Mouse (Mus musculus) ES-E14 (cell line): ENCODE measurements at regions not wholly inside any gene's neighbourhood (a gene's known extent, or its start where the extent isn't known, plus 50 kb on each side); places are given as distances from the start of the nearest gene placed in this dataset.

Experiments used
- DNase-seq: peaks from one replicate; pipeline ENCODE4 v3.0.0-alpha.2; 2013; ENCODE audit warnings: low read depth, low spot score
- H3K27ac ChIP-seq: 2 replicates; pipeline ENCODE4 v1.5.1; 2012; ENCODE audit warnings: low read depth, mild to moderate bottlenecking, low read length, moderate library complexity, mixed read lengths; ENCODE audit not compliant: poor library complexity, insufficient read depth, severe bottlenecking
- H3K36me3 ChIP-seq: 2 replicates; pipeline ENCODE4 v1.6.1; 2012; ENCODE audit warnings: mild to moderate bottlenecking, low read length, moderate library complexity, mixed read lengths; ENCODE audit not compliant: control insufficient read depth, poor library complexity, insufficient read depth, severe bottlenecking
- H3K4me1 ChIP-seq, 2 experiments: fragments of 150-350 bp in 1 of 2; sonication (generic) in 1 of 2; 2 replicates each; pipeline ENCODE4 v1.6.1; 2012; ENCODE audit warnings: low read length in 2 of 2, mild to moderate bottlenecking in 1 of 2, mixed read lengths in 1 of 2; ENCODE audit not compliant: control insufficient read depth in 2 of 2, insufficient read depth in 2 of 2, poor library complexity in 1 of 2
- H3K4me3 ChIP-seq, 2 experiments: fragments of 150-350 bp in 1 of 2; sonication (generic) in 1 of 2; 2 replicates each; pipeline ENCODE4 v1.5.1; 2012; ENCODE audit warnings: low read length in 2 of 2, low read depth in 1 of 2, mild to moderate bottlenecking in 1 of 2, mixed read lengths in 1 of 2; ENCODE audit not compliant: insufficient read depth in 1 of 2, poor library complexity in 1 of 2, severe bottlenecking in 1 of 2
- H3K9ac ChIP-seq: 2 replicates; pipeline ENCODE4 v1.6.1; 2012; ENCODE audit warnings: low read depth, mild to moderate bottlenecking, low read length, mixed read lengths; ENCODE audit not compliant: poor library complexity, insufficient read depth, severe bottlenecking
- H3K9me3 ChIP-seq: fragments of 150-350 bp; sonication (generic); 2 replicates; pipeline ENCODE4 v1.6.1; 2012; ENCODE audit warnings: low read depth, mild to moderate bottlenecking, low read length; ENCODE audit not compliant: control insufficient read depth, insufficient read depth
- CHD2 ChIP-seq: IDR thresholded peaks from 2 replicates; pipeline ENCODE4 v1.6.1; 2014; ENCODE audit warnings: mild to moderate bottlenecking, low read depth, low read length, inconsistent platforms
- HCFC1 ChIP-seq: IDR thresholded peaks from 2 replicates; pipeline ENCODE4 v1.6.1; 2012; ENCODE audit warnings: low read length, inconsistent platforms, borderline replicate concordance; ENCODE audit not compliant: insufficient read depth
- MAFK ChIP-seq: IDR thresholded peaks from 2 replicates; pipeline ENCODE4 v1.6.1; 2014; ENCODE audit warnings: mild to moderate bottlenecking, low read depth, low read length, inconsistent platforms; ENCODE audit not compliant: insufficient read depth
- ZC3H11A ChIP-seq: IDR thresholded peaks from 2 replicates; pipeline ENCODE4 v1.6.1; 2012; ENCODE audit warnings: low read depth, mild to moderate bottlenecking, inconsistent platforms, low read length, borderline replicate concordance
- ZNF384 ChIP-seq: IDR thresholded peaks from 2 replicates; pipeline ENCODE4 v1.6.1; 2012; ENCODE audit warnings: low read depth, low read length, inconsistent platforms
- in situ Hi-C, 2 experiments: fragments of 600-800 bp; cut with MboI; formaldehyde crosslinking; loops; one replicate each; pipeline ENCODE4 v1.15.1; 2025; ENCODE audit warnings: low sequenced_read_pairs in 2 of 2, inconsistent platforms in 1 of 2; ENCODE audit not compliant: unreplicated experiment in 2 of 2

DNA sequence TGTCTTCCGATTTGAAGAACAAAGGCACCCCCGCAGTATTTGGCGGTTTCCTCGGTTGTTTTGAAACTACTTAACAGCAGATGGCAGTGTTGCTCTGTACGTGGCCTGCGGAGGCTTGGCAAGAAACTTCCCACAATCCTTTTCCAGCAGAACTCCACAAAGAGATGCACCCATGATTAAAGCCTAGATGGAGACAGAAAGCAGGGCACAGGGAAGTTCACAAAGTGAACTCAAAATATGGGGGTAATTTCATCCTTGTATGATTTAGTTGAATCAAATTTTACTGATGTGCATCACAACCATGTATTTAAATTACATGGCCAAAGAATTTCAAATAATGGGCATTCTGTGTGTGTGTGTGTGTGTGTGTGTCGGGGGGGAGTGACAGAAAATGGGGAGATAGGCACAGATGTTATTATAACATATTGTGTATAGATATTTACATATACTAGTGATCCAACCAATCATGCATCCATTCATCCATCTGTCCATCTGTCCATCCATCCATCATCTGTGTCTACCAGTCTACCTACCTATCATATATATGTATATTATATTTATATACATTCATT, 97.5 kb downstream of the Otol1 start:
- no peak overlapping the region for H3K9ac ChIP-seq
- DNase-seq: peak; percentile 50
- no peak overlapping the region for H3K27ac ChIP-seq
- 0 out of 4 replicates have a peak overlapping the region, but pooled peaks of 1 of the 2 experiments have one; percentile 4 for H3K4me3 ChIP-seq
- H3K36me3 ChIP-seq: no peaks in the 10 kb centered on the region
- H3K9me3 ChIP-seq: no peaks in the 10 kb centered on the region
- TF ChIP-seq ZC3H11A: peak; percentile 80
- no peak for TF ChIP-seq CHD2
- in situ Hi-C loops: no loop called here
- no peaks in the 10 kb centered on the region for H3K4me1 ChIP-seq

DNA sequence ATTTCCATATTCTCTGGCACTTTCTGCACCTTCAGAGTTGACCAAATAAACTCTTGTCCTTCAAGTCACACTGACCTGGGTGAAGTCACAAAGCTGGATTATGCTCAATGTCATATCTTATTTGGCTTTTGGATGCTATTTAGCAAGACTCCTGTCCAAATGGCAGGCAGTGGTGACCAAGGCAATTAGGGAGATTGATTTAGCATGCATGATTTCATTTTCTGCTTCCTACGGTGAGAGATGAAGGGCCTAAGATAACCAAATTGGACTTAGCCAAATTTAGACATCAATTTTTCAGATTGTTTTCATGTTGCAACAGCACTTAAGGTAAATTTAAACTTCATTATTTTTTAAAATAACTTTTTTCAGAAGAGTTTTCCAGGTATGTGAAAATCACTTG, 98.1 kb downstream of the Otol1 start:
- in situ Hi-C loops: no loop called here
- Histone ChIP-seq H3K4me1 (no peaks in the 10 kb centered on the region), H3K9ac (no peak overlapping the region), H3K4me3 (no peak overlapping the region), H3K9me3 (no peaks in the 10 kb centered on the region), H3K27ac (no peak overlapping the region), H3K36me3 (no peaks in the 10 kb centered on the region)
- no peak for DNase-seq
- TF ChIP-seq CHD2 (no peak), ZC3H11A (no peak)

DNA sequence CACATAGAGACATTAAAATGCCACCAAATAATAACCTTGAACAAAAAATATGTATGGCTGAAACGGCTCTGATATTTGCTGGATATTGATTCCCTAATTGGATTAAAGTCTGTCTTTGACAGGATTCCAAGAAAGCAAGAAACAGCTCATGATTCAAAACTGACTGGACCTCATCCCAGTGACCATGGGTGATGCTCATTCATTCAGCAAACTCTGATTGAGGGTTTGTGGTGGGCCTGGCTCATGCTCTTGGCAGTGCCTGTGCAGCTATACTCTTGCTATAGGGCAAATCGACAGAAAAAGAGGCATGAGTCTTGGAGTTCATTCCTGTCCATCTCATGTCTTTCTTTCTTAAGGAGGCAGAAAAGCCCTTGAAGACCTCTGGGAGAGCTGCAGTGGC, 98.7 kb downstream of the Otol1 start:
- Histone ChIP-seq H3K4me1 (no peaks in the 10 kb centered on the region), H3K36me3 (no peaks in the 10 kb centered on the region), H3K27ac (no peak overlapping the region), H3K9me3 (no peaks in the 10 kb centered on the region), H3K9ac (no peak overlapping the region), H3K4me3 (no peak overlapping the region)
- TF ChIP-seq ZNF384 (no peak), CHD2 (no peak), MAFK (no peak), ZC3H11A (no peak), HCFC1 (no peak)
- no peak for DNase-seq
- in situ Hi-C loops: no loop called here

DNA sequence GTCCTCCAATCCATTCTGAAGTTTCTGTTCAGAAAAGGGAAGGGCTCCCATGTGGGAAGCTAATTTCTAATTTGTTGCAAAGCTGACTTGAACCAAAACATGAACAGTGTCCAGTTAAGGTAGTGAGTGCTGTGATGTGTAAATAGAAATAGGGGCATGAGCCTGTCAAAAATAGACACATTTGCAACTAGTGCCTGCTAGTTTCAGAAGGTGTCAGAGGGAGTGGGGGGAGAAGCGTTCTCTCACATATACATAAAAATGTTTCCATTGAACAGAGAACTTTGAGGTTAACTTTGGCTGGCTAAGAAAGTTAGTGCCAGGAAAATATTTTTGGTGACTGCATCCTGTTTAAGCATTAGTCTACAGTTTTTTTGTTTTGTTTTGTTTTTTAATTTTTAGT, 118.8 kb downstream of the Otol1 start:
- H3K9ac ChIP-seq: no peak overlapping the region
- TF ChIP-seq MAFK: no peak
- no peaks in the 10 kb centered on the region for H3K9me3 ChIP-seq
- no peak overlapping the region for H3K4me3 ChIP-seq
- in situ Hi-C loops: no loop called here
- no peaks in the 10 kb centered on the region for H3K4me1 ChIP-seq
- H3K27ac ChIP-seq: no peak overlapping the region
- H3K36me3 ChIP-seq: no peaks in the 10 kb centered on the region
- no peak for DNase-seq

DNA sequence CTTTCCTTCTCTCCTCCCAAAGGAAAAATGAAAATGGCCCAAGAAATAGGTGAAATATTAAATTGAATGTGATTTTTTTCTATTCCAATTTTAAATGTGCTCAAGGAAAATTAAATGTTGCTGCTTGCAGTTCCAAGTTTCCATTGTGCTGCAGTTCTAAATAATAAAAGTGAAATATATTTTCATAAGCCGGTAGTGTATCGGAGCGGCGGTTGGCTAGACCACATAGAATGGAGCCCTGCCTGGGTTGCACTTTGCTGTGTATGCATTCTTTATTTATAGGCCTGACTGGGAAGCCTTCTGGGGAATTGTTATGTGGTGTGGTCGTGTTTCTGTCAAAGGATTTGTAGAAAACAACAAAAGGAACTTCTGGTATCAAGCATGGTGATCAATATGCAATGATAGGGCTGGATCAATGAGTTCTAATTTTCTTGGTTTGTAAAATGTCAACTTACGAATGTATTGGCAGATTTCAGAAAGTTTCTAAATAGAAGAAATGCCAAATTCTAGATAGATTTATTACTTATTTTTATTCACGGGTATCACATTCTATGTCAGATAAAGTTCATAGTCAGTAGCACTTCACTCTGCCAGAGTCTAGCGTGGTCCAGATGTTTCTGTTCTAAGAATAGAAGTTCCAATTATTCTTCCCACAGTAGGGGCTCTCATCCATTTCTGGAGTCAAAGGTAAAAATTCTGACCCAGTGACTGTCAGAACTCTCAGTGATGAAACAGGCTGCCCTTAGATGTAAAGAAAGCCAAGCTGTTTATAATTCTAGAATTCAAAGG, 123.0 kb downstream of the Otol1 start:
- Histone ChIP-seq H3K9me3 (no peaks in the 10 kb centered on the region), H3K27ac (no peak overlapping the region), H3K9ac (no peak overlapping the region), H3K4me1 (no peaks in the 10 kb centered on the region), H3K4me3 (no peak overlapping the region), H3K36me3 (no peaks in the 10 kb centered on the region)
- DNase-seq: no peak
- TF ChIP-seq MAFK (no peak), HCFC1 (no peak), ZNF384 (no peak), ZC3H11A (no peak), CHD2 (no peak)
- in situ Hi-C loops: no loop called here
